Mouse (Mus musculus) WW6 (cell line): ENCODE data around the gene Olfr582.

Experiments used
- DNase-seq: peaks from one replicate; pipeline ENCODE4 v3.0.0-alpha.2; 2013; ENCODE audit warnings: low read depth, low spot score

Olfr582 gene

DNA sequence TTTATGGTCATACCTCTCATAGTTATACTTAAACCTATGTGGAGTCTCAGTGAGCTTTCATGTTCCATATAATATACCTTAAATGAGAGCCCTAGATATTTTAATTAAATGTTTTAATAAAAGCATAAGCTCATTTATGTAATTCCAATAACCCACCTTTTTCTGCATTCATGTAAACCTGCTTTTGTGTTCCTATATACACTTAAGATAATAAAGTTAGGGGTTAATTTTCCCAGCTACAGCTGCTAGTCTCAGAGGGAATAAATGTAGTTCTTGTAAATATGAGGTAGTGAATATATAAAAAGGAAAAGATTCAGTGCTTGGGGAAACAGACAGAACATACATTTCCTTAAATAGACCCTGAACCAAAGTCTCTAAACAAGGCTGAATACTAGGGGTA is at the start of gene Olfr582:
Gene Olfr582, plus strand, starts transcription at position 301 of the 400 bp plus-strand sequence.
- no peak for DNase-seq

DNA sequence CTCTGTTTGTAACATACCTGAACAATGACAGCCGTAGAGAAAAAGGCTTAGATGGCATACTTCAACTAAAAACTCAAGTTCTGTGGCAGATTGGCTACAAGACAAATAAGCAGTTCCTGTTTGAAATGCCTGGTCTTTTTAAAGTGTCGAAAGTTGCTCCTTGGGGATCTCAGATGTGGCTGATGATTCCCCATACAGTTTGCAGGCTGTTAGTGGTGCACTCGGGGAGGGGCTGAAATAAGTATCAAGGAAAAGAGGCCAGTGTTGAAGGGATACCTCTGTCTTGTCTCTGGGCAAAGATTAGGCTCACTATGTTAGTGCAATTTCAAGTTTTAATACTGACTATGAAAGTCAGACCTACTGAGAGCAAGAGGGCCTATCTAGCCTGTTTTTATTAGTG is 48.6 kb upstream of the Olfr582 start, which contains the start of gene Olfr578:
Gene Olfr578, minus strand, starts transcription at position 101 of the 400 bp plus-strand sequence.
- DNase-seq = no peak

DNA sequence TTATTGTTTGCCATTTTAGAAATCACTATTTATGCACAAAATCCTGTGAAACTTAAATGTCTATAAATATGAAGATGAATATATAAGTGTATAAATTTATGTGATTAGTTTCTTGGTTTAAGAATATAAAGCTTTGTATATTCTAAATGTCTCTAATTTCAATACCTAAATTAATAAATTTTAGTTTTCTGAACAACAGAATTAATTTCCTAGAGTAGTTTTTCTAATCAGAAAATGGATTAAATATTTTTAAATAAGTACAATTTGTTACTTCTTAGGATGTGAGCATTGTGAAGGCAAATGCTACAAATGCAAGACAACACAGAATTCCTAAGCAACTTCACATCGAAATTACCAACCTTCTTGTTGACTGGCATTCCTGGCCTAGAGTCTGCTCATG is 13.2 kb downstream of the Olfr582 start, which contains the start of gene Olfr583:
Gene Olfr583, plus strand, starts transcription at position 301 of the 400 bp plus-strand sequence.
- DNase-seq = no peak

DNA sequence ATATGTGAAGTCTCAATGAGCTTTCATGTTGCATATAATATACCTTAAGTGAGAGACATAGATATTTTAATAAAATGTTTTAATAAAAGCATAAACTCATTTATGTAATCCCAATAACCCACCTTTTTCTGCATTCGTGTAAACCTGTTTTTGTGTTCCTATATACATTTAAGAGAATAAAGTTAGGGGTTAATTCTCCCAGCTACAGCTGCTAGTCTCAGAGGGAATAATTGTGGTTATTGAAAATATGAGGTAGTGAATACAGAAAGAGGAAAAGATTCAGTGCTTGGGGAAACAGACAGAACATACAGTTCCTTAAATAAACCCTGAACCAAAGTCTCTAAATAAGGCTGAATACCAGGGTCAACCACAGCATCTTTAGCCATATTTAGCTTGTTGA is 43.8 kb downstream of the Olfr582 start, which contains the start of gene Olfr584:
Gene Olfr584, plus strand, starts transcription at position 301 of the 400 bp plus-strand sequence.
- DNase-seq = no peak
